Mouse (Mus musculus) forebrain, embryonic 14.5 days (tissue): ENCODE data around the gene Abi3. TPM values are rescaled to one million over a fixed set of nuclear protein-coding genes. Genes with fewer than 3 reads are reported as not detected.
A peak's percentile ranks its signal among the peaks of the same experiment; 100 is the strongest.

ENCODE experiments used
- ATAC-seq: fragments of 200-750 bp; cut with Nextera tagmentation; 2 replicates; pipeline ENCODE4 v1.8.0; 2017; ENCODE audit warnings: mild to moderate bottlenecking, moderate library complexity
- DNase-seq: peaks from one replicate; pipeline ENCODE4 v3.0.0-alpha.2; 2015; ENCODE audit warnings: low spot score
- H3K27ac ChIP-seq: fragments of 300-500 bp; sonication (generic); 2 replicates; pipeline ENCODE4 v1.5.1; 2014; ENCODE audit warnings: low read depth, mild to moderate bottlenecking, control low read depth, low read length, moderate library complexity
- H3K27me3 ChIP-seq: fragments of 300-500 bp; sonication (generic); replicated peaks from 2 replicates; pipeline ENCODE4 v1.6.1; 2014; ENCODE audit warnings: low read length, control low read depth, mixed read lengths; ENCODE audit not compliant: control insufficient read depth, insufficient read depth
- H3K36me3 ChIP-seq: fragments of 300-500 bp; sonication (generic); 2 replicates; pipeline ENCODE4 v1.6.1; 2014; ENCODE audit warnings: low read length, control low read depth; ENCODE audit not compliant: control insufficient read depth, insufficient read depth
- H3K4me1 ChIP-seq: fragments of 300-500 bp; sonication (generic); 2 replicates; pipeline ENCODE4 v1.6.1; 2014; ENCODE audit warnings: antibody characterized with exemption, low read length, control low read depth; ENCODE audit not compliant: control insufficient read depth, insufficient read depth
- H3K4me2 ChIP-seq: fragments of 300-500 bp; sonication (generic); 2 replicates; pipeline ENCODE4 v1.6.1; 2014; ENCODE audit warnings: mild to moderate bottlenecking, control low read depth, low read length
- H3K4me3 ChIP-seq: fragments of 300-500 bp; sonication (generic); 2 replicates; pipeline ENCODE4 v1.5.1; 2014; ENCODE audit warnings: low read depth, low read length, control low read depth
- H3K9ac ChIP-seq: fragments of 300-500 bp; sonication (generic); 2 replicates; pipeline ENCODE4 v1.6.1; 2014; ENCODE audit warnings: mild to moderate bottlenecking, low read length, control low read depth, moderate library complexity
- H3K9me3 ChIP-seq: fragments of 300-500 bp; sonication (generic); replicated peaks from 2 replicates; pipeline ENCODE4 v1.6.1; 2016; ENCODE audit warnings: low read length, control low read depth, mixed read lengths; ENCODE audit not compliant: control insufficient read depth
- WGBS: fragments of 180-500 bp; shearing (Covaris S2); extraction: QIAGEN DNeasy Blood & Tissue Kit; methylation state at CpG from one replicate; pipeline ENCODE4 v1.1.7; 2014; 5-methylcytosine and 5-hydroxymethylcytosine counted together
- polyA plus RNA-seq: library from polyadenylated mRNA; unstranded; fragments of >200 nt; fragmentation: Nextera tagmentation; extraction: Ambion mirVana; gene quantifications from 2 replicates; pipeline ENCODE4 v1.2.1, GENCODE M21; 2014

Gene Abi3
- polyA plus RNA-seq, 1 experiment from 2014 or later, result 0.50 TPM

GRCm38 (mm10) chr11:95859468-95859855 is 17.2 kb upstream of the Abi3 start:
- Histone ChIP-seq H3K9ac (peak overlapping the region; percentile 64), H3K4me3 (peak overlapping the region; percentile 70), H3K36me3 (no peaks in the 10 kb centered on the region), H3K4me1 (peaks cover 12% of the 10 kb centered on the region), H3K27me3 (no peaks in the 10 kb centered on the region), H3K27ac (peak overlapping the region; percentile 40), H3K9me3 (no peaks in the 10 kb centered on the region), H3K4me2 (peak overlapping the region; percentile 70)
- DNase-seq, result peak; percentile 82
- peak; percentile 61 for ATAC-seq
- under 1% methylated on average over 35 of the region's 35 CpGs for WGBS

GRCm38 (mm10) chr11:95858528-95859467 is 16.5 kb upstream of the Abi3 start:
- under 1% methylated on average over 58 of the region's 58 CpGs for WGBS
- Histone ChIP-seq H3K36me3 (no peaks in the 10 kb centered on the region), H3K9me3 (no peaks in the 10 kb centered on the region), H3K9ac (peak overlapping the region; percentile 66), H3K4me1 (peaks cover 12% of the 10 kb centered on the region), H3K27ac (peak overlapping the region; percentile 85), H3K27me3 (no peaks in the 10 kb centered on the region), H3K4me2 (peak overlapping the region; percentile 70), H3K4me3 (peak overlapping the region; percentile 70)
- ATAC-seq (peak; percentile 99), DNase-seq (peak; percentile 99)

GRCm38 (mm10) chr11:95857716-95858527 is 15.6 kb upstream of the Abi3 start:
- Histone ChIP-seq H3K9me3 (no peaks in the 10 kb centered on the region), H3K4me3 (peak overlapping the region; percentile 70), H3K4me1 (peaks cover 12% of the 10 kb centered on the region), H3K27ac (peak overlapping the region; percentile 64), H3K4me2 (peak overlapping the region; percentile 70), H3K27me3 (no peaks in the 10 kb centered on the region), H3K36me3 (no peaks in the 10 kb centered on the region), H3K9ac (peak overlapping the region; percentile 66)
- peak; percentile 18 for ATAC-seq
- WGBS, result 16% methylated on average over 21 of the region's 21 CpGs
- peak; percentile 63 for DNase-seq

GRCm38 (mm10) chr11:95857306-95857705 is 15.0 kb upstream of the Abi3 start:
- Histone ChIP-seq H3K4me3 (no peak overlapping the region), H3K27me3 (no peaks in the 10 kb centered on the region), H3K9ac (no peak overlapping the region), H3K4me1 (peaks cover 12% of the 10 kb centered on the region), H3K36me3 (no peaks in the 10 kb centered on the region), H3K9me3 (no peaks in the 10 kb centered on the region), H3K4me2 (peak overlapping the region; percentile 70), H3K27ac (no peak overlapping the region)
- ATAC-seq, result no peak
- 71% methylated on average over 4 of the region's 4 CpGs for WGBS
- DNase-seq, result no peak

- no peak overlapping the region for H3K27ac ChIP-seq
- no peaks in the 10 kb centered on the region for H3K9me3 ChIP-seq
- DNase-seq, result no peak
- peaks cover 5% of the 10 kb centered on the region; the same call in 1 of the 2 replicates for H3K4me1 ChIP-seq
- WGBS, result 62% methylated on average over 5 of the region's 5 CpGs
- H3K4me2 ChIP-seq, result no peak overlapping the region
- no peaks in the 10 kb centered on the region for H3K27me3 ChIP-seq
- H3K36me3 ChIP-seq, result no peaks in the 10 kb centered on the region
- ATAC-seq, result no peak
- no peak overlapping the region for H3K4me3 ChIP-seq
- no peak overlapping the region for H3K9ac ChIP-seq
These were observed 11.4 kb upstream of the Abi3 start for GRCm38 (mm10) chr11:95853684-95854083.

GRCm38 (mm10) chr11:95850898-95851297 is 8.6 kb upstream of the Abi3 start:
- ATAC-seq, result no peak
- H3K27me3 ChIP-seq, result no peaks in the 10 kb centered on the region
- H3K4me2 ChIP-seq, result no peak overlapping the region
- no peaks in the 10 kb centered on the region for H3K36me3 ChIP-seq
- no peaks in the 10 kb centered on the region for H3K9me3 ChIP-seq
- no peak overlapping the region for H3K4me3 ChIP-seq
- H3K27ac ChIP-seq, result no peak overlapping the region
- WGBS, result 73% methylated on average over 2 of the region's 2 CpGs
- H3K4me1 ChIP-seq, result no peaks in the 10 kb centered on the region
- no peak overlapping the region for H3K9ac ChIP-seq
- no peak for DNase-seq

- no peak overlapping the region for H3K4me3 ChIP-seq
- ATAC-seq (no peak), DNase-seq (no peak)
- WGBS, result 72% methylated on average over 4 of the region's 4 CpGs
- H3K9me3 ChIP-seq, result no peaks in the 10 kb centered on the region
- no peak overlapping the region for H3K9ac ChIP-seq
- no peaks in the 10 kb centered on the region for H3K36me3 ChIP-seq
- no peak overlapping the region for H3K27ac ChIP-seq
- H3K4me1 ChIP-seq, result no peaks in the 10 kb centered on the region
- 0 out of 2 replicates have a peak, but pooled peaks cover 5% of the 10 kb centered on the region for H3K27me3 ChIP-seq
- H3K4me2 ChIP-seq, result no peak overlapping the region
These were observed 2.7 kb upstream of the Abi3 start for GRCm38 (mm10) chr11:95844935-95845334.

- no peaks in the 10 kb centered on the region for H3K9me3 ChIP-seq
- no peak for ATAC-seq
These were observed 1.2 kb upstream of the Abi3 start for GRCm38 (mm10) chr11:95843421-95843950.

More at GRCm38 (mm10) chr11:95843421-95843950, 1.2 kb upstream of the Abi3 start:
- 57% methylated on average over 6 of the region's 6 CpGs for WGBS
- DNase-seq, result no peak
- 0 out of 2 replicates have a peak, but pooled peaks cover 5% of the 10 kb centered on the region for H3K27me3 ChIP-seq
- no peaks in the 10 kb centered on the region for H3K36me3 ChIP-seq
- H3K4me3 ChIP-seq, result no peak overlapping the region
- H3K4me2 ChIP-seq, result no peak overlapping the region
- no peaks in the 10 kb centered on the region for H3K4me1 ChIP-seq
- no peak overlapping the region for H3K27ac ChIP-seq
- no peak overlapping the region for H3K9ac ChIP-seq
